Mouse (Mus musculus) cerebellum, adult 9-10 months (tissue): ENCODE data around the gene Gm45194.

ENCODE experiments used
- DNase-seq: peaks from one replicate; pipeline ENCODE4 v3.0.0; 2022

The Gm45194 gene

GRCm38 (mm10) chrX:111891089-111891488 lies at the start of gene Gm45194:
Gm45194 (plus strand) TSS chrX:111891389.
- DNase-seq, result no peak

- DNase-seq, result no peak
These were observed 35.3 kb upstream of the Gm45194 start for GRCm38 (mm10) chrX:111855878-111856277.

- DNase-seq, result no peak
These were observed 9.9 kb upstream of the Gm45194 start for GRCm38 (mm10) chrX:111881251-111881650.

- DNase-seq, result no peak
These were observed 3.3 kb downstream of the Gm45194 start for GRCm38 (mm10) chrX:111894321-111895050.

GRCm38 (mm10) chrX:111895084-111895779 lies 4.0 kb downstream of the Gm45194 start:
- no peak for DNase-seq

- no peak for DNase-seq
These were observed 26.2 kb downstream of the Gm45194 start for GRCm38 (mm10) chrX:111917422-111917821.

GRCm38 (mm10) chrX:111960909-111961308 lies 69.7 kb downstream of the Gm45194 start:
- DNase-seq, result no peak

- DNase-seq, result no peak
These were observed 108.5 kb downstream of the Gm45194 start for GRCm38 (mm10) chrX:111999661-112000060.

- no peak for DNase-seq
These were observed 119.5 kb downstream of the Gm45194 start, which contains the start of gene Tex16 for GRCm38 (mm10) chrX:112010707-112011106. Tex16 (plus strand) TSS chrX:112011007.

GRCm38 (mm10) chrX:112238749-112239148 lies 347.6 kb downstream of the Gm45194 start, which contains the start of gene 4933403O08Rik:
4933403O08Rik (plus strand) TSS chrX:112239049.
- DNase-seq, result no peak

- no peak for DNase-seq
These were observed 351.7 kb downstream of the Gm45194 start for GRCm38 (mm10) chrX:112242916-112243315.

GRCm38 (mm10) chrX:112255513-112255912 lies 364.3 kb downstream of the Gm45194 start:
- DNase-seq, result no peak

- no peak for DNase-seq
These were observed 382.4 kb downstream of the Gm45194 start for GRCm38 (mm10) chrX:112273550-112273949.
